Mouse (Mus musculus): ENCODE measurements around the gene Rnf19b.

Rnf19b gene

DNA sequence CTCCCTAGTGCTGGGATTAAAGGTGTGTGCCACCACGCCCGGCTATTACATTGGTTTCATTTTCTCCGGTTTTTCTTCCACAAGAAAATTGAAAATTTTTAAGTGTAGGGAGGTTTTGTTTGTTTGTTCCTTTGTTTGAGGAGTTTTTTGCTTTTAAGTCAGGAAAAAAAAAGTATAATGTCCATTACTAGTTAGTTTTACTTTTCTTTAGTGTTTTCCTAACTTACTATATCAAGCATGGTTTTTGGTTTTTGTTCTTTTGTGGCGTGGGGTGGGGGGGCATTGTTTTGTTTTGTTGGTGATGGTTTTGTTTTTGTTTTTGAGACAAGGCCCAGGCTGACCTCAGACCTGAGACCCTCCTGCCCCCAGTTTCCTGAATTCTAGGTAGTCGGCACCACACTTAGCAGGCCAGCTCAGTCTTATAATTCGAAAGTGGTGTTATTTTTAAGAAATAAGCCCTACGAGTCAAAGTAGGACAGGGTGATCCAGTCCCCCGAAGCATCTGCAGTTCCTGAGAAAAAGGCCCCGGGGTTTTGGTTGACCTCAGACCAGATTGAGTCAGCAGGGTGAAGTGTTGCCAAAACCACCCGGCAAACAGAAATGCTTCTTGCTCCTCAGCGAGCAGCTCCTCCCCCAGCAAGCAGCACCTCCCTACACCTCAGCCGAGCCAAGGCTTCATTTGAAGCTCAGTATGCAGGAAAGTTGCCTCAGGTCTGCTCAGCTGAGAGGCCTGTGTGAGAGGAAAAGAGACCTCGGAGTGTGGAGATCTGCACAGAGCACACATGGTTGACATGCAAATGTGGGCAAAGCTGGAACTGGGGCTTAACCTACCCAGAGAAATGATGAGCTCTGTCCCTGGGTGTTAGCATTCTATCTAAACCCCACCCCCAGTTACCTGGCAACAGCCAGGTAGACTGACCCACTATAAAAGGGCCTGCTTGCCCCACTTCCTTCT is 23.1 kb upstream of the Rnf19b start:
- DNase-seq (ENCODE audit: low spot score), result peak; percentile 68

DNA sequence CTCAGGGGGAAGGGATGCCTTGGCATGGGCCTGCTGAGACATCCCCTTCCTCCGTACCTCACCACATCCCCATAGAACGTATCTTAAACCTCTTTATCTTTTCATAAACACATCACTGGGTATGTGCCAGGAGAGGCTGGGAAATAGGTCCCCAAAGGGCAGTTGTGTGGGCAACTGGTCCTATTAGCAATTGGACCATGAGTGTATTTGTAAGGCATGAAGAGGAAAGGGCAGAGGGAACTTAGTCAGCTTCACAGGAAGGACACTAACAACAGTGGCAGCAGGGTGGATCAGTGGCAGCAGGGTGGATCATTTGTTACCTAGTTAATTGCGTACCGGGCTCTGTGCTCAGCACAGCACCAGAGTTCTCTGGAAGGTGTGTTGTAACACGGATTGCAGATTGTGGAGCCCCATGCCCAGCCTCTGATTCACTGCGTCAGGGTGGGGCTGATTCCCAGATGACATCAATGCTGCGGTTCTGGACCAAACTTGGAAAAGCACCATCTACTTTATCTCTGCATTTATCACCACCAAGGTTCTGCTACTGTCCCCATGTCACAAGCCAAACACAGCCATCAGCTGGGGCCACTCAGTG is 22.1 kb upstream of the Rnf19b start:
- no peak for DNase-seq (ENCODE audit: low spot score)

DNA sequence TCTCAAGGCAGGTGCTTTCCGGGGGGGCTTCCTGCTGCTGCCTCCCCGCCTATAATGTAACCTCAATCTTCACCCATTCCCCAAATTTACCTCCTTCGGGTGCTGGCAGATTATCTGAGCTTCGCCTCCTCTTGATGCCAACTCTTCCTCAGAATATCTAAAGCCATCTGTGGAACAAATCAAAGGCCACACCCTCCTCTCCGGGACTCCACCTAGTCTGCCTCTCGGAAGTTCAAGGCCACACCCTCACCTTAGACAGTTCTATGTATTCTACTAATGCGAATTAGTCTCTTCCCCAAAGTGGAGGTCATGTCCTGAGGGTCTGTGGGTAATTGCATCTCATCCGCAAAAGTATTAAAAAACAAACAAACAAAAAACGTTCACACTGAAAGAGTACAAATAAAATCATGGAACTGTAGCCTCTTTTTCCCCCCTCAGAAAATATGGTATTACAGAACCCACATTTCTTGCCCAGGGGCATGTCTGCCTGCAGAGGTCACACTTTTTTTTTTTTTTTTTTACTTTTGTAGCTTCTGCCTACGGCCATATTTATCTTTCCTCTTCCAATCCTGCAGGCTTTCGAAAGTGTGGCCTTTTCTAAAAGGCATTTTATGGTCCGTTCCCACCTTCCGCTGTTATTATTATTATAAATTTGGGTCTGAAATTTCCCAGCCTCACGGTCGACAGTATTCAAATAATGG is 10.2 kb upstream of the Rnf19b start:
- DNase-seq (ENCODE audit: low spot score), result no peak

DNA sequence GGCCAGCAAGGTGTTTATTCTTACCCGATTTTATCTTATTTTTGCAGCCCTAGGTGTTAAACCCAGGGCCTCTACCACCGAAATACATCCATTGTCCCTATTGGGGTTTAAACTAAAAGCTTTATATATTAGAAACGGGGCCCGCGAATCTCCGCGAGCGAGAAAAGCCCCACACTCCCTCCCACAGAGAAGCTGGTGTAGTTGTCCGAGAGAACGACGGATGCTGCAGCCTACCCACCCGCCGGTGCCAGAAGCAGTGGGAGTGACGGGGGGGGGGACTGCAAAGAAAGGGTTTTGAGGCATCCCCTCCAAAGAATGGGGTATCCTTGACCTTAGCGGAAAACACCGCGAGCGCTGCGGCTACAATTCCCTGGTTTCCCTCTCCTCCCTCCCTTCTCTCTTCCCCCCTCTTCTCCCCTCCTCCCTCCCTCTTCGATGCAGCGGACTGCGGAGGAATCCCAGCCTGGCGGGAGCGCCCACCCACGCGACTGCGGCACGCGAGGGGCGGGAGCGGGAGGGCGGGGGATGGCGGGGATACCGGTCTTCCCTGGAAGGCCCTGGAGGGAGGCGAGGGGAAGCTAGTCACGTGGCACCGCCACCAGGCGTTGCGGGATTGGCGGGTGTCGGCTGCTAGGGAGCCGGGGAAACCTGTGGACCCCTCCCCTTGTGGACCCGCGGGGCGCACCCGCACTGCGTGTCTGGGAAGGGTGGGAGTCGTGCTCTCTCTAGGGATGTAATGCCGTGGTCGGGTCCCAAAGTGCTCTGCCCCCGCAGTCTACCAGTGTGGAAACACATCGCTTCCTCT is 9.4 kb upstream of the Rnf19b start:
- peak; percentile 86 for DNase-seq (ENCODE audit: low spot score)

DNA sequence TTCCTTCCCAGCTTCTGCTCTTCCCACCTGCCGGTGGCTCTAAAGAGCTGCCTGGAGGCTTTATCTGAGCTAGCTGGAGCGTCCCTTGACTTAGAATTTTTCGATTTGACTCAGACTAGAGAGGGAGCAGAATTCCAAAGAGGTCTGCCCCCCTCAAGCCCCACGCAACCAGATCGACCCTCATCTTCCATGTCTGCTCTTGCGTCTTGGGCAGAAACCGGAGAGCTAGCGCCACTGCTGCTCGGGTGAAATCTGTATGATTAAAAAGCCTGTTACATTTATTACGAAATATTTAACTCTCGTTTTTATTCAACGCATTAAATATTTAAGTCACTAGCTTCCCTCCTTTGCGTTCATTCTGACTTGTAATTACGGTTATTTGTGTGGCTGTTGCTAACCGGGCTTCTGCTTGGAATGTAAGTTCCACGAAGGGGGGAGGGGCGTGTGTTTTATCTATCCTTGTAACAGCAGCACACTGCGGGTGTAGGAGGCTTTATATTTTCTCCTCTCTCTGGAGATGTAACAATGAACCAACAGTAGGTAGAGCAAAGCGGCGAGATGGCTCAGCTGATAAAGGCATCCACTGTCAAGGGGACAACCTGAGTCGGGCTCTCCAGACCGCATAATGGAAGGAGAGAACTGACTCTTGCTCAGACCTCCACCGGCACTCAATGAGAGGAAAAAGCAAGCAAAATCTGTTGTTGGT is 8.6 kb upstream of the Rnf19b start:
- no peak for DNase-seq (ENCODE audit: low spot score)

DNA sequence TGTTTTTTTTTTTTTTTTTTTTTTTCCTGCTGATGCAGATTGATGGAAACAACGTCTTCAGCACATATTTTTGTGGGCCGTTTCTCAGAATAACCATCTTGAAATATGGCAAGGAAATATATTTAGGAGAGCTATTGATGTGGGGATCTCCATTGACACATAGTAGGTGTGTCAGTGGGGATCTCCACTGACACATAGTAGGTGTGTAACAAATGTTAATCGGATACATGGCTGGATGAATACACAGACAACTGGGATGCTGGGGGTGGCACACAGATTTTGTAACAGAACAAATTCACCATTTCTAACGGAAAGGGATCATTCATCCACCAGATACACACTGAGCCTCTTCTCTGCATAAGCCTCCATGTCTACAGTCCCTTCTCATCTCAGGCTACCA is 7.7 kb upstream of the Rnf19b start:
- no peak for DNase-seq (ENCODE audit: low spot score)

DNA sequence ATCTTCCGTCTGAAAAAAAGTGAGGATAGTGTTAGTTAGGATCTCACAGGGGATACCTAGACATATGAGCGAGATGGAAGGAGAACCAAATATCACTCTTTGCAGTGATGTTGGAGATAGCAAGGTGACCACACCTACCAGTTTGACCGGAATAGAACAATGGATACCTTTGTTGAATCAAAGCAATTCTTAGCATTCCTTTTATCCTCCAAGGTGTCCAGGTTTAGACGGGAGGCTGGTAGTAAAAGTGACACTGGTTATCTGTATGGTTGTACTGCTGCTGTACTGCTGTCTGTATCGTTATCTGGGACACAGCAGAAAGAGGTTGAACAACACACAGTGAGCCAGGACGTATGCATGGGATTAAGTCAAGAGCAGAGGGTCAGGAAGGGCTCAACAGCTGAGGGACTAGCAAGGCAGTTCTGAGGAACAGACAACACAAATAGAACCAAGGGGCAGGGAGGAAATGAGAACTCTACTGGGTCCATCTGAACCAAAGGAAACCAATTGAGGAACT is 7.1 kb upstream of the Rnf19b start:
- no peak for DNase-seq (ENCODE audit: low spot score)

DNA sequence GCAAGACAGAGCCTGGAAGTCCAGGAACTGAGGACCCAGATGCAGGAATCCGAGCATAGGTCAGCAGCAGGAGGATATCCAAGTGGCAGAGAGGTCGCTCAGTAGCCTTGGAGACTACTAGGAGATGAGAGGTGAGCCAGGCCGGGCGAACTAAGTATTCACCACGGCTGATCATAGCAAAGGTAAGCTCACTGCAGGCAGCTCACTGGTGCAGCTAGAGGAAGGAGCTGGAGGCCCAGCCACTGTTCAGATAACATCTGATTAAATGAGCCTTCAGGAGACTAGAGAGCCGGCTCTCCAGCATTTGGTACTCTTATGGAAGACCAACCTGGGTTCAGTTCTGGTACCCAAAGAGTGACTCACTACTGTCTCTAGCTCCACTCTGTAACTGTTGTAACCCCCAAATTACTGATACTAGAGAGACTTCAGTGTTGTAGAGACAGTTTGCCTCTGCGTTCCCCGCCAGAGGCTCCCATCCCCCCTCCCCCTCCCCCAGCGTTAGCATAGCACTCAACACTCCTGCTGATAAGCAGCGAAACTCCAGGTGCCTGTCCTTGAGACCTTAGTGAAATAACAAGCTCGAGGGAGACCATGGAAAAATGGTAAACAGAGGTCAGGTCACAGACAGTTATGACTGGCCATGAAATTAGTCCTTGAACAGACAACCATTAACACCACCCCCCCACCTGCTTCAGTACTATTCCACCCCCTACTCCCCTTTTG is 6.4 kb upstream of the Rnf19b start:
- no peak for DNase-seq (ENCODE audit: low spot score)

DNA sequence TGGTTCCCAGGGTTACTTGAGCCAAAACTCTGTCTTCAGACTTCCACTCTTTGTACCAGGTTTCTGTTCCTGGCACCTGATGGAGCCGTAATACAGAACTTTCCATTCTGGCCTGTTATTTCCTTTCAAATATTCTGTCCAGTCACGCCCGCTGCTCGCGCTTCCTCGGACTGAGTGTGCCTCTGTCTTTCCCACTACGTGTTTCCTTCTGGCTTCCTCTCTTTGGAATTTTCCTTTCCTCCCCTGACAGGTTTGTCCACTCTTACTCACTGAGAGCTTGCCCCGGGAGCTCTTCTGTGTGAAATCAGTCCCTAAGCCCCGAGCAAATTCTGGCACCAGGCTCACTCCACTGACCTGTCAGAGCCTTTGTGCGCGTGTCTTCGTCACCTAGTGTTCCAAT is 3.3 kb upstream of the Rnf19b start:
- DNase-seq (ENCODE audit: low spot score), result no peak

DNA sequence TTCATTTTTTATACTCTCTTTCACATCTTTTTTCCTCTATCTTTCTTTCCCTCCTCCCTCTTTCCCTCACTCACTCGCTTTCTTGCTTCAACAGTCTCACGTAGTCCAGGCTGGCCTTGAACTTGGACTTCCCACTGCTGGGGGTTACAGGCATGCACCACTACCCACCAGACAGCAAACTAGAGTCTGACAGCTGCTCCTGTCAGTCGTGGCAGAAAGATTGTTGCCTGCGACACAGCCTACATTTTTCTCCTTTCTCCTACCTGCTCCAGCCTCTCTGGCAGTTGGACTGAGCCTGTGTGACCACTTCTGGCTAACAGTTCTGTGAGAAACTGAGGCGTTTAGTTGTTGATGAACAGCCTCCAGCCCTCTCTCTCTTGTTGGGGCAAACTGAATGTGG is 2.5 kb upstream of the Rnf19b start:
- no peak for DNase-seq (ENCODE audit: low spot score)

DNA sequence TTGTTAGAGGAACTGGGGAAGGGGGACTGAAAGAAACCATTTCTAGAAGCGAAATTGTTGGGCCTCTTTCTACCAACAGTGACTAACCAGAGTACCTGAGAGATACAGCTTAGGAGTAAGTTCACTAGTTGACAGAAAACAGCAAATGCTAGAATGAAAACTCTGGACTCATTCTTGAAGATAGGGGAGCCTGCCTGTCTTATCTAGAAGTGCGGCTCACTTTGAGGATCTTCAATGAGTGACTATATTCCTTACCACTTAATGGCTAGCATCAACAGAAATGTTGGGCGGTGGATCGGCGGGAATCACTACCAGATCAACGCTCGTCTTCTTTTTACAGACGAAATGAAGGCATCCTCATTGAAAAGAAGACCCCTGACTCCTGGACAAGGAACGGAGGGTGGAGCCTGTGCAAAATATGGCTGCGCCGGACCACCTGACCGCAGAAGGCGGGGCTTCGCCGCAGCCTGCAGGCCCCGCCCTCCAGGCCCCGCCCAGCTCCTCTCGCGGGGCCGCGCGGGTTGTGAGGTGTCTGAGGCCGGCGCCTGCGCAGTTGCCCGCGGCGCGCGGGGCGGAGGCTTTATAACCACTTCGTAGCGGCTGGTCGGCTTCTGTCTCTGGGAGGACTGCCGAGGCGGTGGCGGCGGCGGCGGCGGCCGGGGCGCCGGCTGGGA is 401 bp upstream of the Rnf19b start:
- DNase-seq (ENCODE audit: low spot score), result peak; percentile 99

DNA sequence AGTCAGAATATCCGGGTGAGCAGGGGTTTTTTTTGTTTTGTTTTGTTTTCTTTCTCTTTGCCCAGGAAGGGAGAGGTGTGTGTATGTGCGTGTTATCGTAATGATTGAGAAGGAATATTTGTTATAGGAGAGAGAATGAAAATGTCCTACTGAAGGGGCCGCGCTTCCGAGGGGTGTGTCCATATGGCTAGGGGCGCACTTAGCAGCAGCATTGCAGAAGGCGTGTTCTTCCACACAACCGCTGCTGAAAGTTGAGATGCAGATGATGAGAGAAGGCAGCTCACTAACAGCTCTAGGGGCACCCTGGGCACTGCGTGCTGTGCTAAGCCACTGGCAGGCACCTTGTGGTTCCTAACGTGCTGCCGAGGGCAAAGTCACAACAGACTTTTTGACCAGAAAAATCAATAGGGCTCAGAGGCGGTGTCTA is 1.1 kb downstream of the Rnf19b start:
- DNase-seq (ENCODE audit: low spot score), result no peak

DNA sequence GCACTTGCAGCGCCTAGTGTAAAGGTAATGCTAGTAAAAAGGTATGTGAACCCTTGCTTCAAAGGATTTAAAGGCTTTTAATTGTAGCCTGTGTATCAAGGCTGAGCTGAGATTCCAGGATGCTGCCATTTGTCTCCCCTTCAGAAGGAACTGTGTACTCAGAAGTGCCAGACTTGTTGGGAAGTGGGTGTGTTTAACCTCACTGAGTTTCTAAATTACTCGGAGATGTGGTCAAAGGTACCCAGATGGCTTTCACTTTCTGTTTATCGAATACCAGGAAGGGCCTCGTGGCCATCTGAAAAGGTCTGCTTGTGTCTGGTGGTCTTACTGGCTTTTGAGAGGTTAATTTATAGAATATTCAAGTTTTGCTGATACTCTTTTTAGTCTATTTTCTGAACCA is 1.9 kb downstream of the Rnf19b start:
- no peak for DNase-seq (ENCODE audit: low spot score)

DNA sequence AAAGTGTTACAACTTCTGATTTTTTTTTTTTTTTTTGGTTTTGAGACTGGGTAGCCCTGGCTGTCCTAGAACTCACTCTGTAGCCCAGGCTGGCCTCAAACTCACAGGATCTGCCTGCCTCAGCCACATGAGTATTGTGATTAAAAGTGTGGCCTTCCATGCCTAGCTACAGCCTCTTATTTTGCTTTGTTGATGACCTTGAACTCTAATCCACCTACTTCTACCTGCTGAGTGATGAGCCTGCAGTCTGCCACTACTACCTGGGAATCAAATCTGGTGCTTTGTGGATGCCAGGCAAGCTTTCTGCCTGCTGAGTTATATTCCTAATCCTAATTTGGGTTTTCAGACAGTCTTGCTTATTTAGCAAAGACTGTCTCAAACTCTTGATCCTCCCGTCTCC is 3.4 kb downstream of the Rnf19b start:
- no peak for DNase-seq (ENCODE audit: low spot score)

DNA sequence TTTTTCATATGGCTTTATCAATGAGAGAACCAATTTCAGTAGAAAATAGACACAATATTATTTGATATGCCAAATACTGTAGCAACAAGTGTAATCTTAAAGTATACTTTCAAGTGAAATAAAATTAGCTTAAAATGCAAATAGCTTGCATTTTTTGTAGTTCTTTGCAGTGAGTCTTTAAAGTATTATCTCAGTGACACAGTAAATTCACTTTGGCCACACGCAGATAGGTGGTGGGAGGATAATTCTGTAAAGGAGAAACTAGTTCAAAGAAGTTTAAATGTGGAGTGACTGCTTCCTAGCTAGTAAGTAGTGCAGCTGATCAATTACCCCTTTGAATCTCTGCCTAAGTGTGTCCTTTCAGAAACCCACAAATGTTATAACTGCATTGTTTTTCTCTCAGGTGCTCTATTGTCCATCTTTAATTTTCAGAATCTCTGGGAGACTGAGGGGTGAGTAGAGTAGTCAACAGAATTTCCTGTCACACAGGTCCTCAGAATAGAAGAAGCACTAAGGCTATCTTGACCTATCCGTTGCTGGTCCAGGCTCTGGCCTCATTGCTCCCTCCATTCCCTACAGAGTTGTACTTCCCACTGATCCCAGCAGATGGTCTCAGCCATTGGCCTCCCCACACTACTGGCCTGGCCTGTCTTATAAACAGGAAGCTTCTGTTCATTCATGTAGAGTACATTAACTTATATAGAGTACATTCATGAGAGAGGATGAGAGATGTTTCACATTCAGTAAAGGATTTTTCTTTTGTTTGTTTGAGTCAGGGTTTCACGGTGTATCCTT is 4.4 kb downstream of the Rnf19b start:
- DNase-seq (ENCODE audit: low spot score), result no peak

DNA sequence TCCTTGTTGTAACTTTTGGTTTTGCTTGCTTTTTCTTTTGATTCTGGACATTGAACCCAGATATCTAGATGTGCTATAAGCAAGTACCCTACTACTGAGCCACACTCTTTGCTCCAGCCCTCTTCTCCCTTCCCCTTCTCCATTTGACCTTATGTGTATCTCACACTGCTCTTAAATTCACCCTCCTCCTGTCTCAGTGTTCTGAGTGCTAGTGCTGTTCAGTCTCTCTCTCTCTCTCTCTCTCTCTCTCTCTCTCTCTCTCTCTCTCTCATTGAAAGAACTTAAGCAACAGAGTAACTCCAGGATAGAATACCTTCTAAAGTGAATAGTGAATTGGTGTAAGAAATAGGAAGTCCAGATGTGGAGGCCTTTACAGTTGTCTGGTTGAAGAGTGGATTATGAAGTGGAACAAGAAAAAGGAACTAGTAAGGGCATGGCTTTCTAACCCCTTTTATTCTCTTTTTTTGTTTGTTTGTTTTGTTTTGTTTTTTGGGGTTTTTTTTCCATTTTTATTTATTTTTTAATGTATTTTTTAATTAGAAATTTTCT is 7.7 kb downstream of the Rnf19b start:
- no peak for DNase-seq (ENCODE audit: low spot score)

DNA sequence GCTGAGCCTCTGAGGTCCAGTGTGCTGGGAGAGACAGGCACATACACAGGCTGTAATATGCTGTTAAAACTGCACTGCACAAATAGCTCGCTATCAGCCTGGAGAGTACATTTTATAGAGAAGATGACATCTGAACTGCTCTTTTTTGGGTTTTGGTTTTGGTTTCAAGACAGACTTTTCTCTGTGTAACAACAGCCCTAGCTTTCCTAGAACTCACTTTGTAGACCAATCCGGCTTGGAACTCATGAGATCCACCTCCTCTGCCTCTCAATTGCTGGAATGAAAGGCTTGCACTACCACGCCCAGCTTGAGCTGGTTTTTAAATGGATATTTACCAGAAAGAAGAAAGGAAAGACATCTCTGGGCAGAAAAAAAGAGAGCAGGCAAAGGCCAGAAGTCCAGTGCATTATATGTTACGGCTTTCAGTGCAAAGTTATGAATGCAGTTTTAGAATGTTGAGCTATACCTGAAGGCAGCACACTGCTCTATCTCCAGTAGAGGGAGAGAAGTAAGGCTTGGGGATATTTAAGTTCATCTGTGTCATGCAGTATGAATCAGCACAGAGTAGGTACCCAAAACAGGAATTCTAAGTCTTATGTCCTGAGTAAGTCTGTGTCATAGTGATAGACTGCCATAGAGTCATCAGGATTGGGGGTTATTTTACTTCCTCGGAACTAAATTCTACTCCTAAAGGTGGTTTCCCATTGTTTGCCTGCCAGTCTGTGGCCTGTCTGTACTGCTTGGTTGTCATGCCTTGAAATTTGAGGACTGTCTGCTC is 9.8 kb downstream of the Rnf19b start:
- DNase-seq (ENCODE audit: low spot score), result no peak

DNA sequence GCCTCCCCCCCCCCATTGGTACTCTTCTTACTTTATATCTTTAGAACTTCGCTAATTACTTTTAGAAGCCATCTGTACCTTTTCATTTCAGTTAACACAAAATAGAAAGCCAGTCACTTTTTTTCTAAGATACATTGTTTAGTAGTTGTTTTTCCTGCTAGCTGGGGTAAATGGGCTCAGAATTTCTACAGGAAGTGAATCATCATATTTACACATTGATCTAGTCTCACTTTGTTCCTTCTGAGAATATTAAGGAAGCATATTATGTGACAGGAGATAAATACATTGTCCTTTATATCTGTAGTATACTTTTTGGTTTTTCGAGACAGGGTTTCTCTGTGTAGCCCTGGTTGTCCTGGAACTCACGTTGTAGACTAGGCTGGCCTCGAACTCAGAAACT is 10.8 kb downstream of the Rnf19b start:
- no peak for DNase-seq (ENCODE audit: low spot score)

Measured in ovary, postnatal 36 days (tissue).